Mouse (Mus musculus): ENCODE measurements around the gene Tmem253. TPM values are rescaled to one million over a fixed set of nuclear protein-coding genes. Genes with fewer than 3 reads are reported as not detected.
A peak's percentile ranks its signal among the peaks of the same experiment; 100 is the strongest.

Gene Tmem253
- total and polyA plus RNA-seq, 2 experiments from 2014 or later, result 0.51 TPM; not detected in 1

DNA sequence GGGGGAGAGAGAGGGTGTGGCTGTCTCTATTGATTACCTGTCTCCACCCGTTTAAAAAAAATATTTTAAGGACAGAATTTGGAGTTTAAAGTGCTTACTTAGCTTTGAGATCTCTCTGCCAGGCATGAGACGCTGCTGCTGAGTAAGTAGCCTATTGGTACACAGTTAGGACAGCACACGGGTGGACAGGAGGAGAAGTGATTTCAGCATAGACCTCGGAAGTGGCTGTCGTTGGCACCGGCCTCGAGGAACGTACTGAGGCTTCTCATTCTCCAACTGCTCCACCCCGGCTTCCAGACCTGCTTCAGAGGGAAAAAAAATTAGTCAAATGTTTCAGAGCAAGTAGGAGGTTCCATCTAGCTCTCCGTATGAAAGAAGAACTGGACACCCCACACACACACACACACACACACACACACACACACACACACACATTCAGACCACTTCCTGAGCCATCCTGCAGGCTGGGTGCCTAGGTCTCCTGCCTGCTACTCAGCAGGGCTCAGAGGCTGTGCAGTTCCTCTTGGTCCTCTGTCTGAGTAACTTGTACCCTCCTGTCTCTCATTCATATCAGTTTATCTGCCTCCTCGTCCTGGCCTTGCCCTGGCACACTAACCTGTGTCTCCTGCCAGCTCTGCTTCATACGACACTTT, 20.1 kb upstream of the Tmem253 start:
- no peaks in the 10 kb centered on the region for H3K4me1 ChIP-seq (ENCODE audit: insufficient read depth, low read length)
- H3K4me2 ChIP-seq (ENCODE audit: low read depth, low read length), result no peak overlapping the region
- no peak for TF ChIP-seq CTCF (IDR thresholded peaks at IDR 0.05; ENCODE audit: low read depth)
- no peak overlapping the region for H3K9ac ChIP-seq (replicated peaks; ENCODE audit: low read length)
- H3K4me3 ChIP-seq (ENCODE audit: low read length), result no peak overlapping the region
- ATAC-seq (no peak), DNase-seq (ENCODE audit: low spot score) (no peak)
- H3K27ac ChIP-seq, result no peak overlapping the region
- no peaks in the 10 kb centered on the region for H3K27me3 ChIP-seq (ENCODE audit: insufficient read depth, low read length)
- H3K9me3 ChIP-seq (ENCODE audit: low read length), result no peaks in the 10 kb centered on the region
- peaks cover 55% of the 10 kb centered on the region for H3K36me3 ChIP-seq (ENCODE audit: insufficient read depth, low read length)
- WGBS, result 79% methylated on average over 12 of the region's 12 CpGs

DNA sequence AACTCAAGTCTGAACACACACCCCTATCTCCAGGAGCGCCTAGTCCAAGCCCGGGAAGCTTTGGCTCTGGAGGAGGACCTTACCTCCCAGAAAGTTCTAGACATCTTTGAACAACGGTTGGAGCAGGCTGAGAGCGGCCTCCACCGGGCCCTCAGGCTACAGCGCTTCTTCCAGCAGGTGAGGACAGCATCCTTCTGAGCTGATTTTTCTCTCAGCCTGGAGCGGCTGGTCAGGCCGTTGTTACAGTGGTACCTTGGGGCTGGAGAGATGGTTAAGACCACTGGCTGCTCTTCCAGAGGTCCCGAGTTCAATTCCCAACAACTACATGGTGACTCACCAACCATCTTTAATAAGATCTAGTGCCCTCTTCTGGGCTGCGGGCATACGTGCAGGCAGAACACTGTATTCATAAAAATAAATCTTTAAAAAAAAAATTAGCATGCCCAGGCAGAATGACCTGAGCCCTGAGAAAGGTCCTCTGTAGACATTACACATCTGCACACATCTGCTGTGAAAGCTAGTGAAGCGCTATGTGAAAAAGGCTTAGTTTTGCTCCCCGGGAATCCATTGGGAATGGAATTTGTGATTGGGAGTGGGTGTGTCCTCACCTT, 19.1 kb upstream of the Tmem253 start:
- 84% methylated on average over 13 of the region's 13 CpGs for WGBS
- DNase-seq (ENCODE audit: low spot score) (peak; percentile 39), ATAC-seq (0 out of 2 replicates have a peak, but pooled peaks have one; percentile 3)
- no peaks in the 10 kb centered on the region for H3K4me1 ChIP-seq (ENCODE audit: insufficient read depth, low read length)
- H3K36me3 ChIP-seq (ENCODE audit: insufficient read depth, low read length), result peaks cover 52% of the 10 kb centered on the region
- no peak overlapping the region for H3K9ac ChIP-seq (replicated peaks; ENCODE audit: low read length)
- no peaks in the 10 kb centered on the region for H3K27me3 ChIP-seq (ENCODE audit: insufficient read depth, low read length)
- no peak overlapping the region for H3K4me3 ChIP-seq (ENCODE audit: low read length)
- H3K27ac ChIP-seq, result peak overlapping the region; percentile 41; the same call in 1 of the 2 replicates
- H3K9me3 ChIP-seq (ENCODE audit: low read length), result no peaks in the 10 kb centered on the region
- no peak overlapping the region for H3K4me2 ChIP-seq (ENCODE audit: low read depth, low read length)
- peak; percentile 47 for TF ChIP-seq CTCF (IDR thresholded peaks at IDR 0.05; ENCODE audit: low read depth)

- Histone ChIP-seq H3K27ac (peak overlapping the region; percentile 41; the same call in 1 of the 2 replicates), H3K4me3 (ENCODE audit: low read length) (no peak overlapping the region), H3K9me3 (ENCODE audit: low read length) (no peaks in the 10 kb centered on the region), H3K36me3 (ENCODE audit: insufficient read depth, low read length) (peaks cover 47% of the 10 kb centered on the region), H3K4me2 (ENCODE audit: low read depth, low read length) (no peak overlapping the region), H3K9ac (replicated peaks; ENCODE audit: low read length) (no peak overlapping the region), H3K27me3 (ENCODE audit: insufficient read depth, low read length) (no peaks in the 10 kb centered on the region), H3K4me1 (ENCODE audit: insufficient read depth, low read length) (no peaks in the 10 kb centered on the region)
- no peak for TF ChIP-seq CTCF (IDR thresholded peaks at IDR 0.05; ENCODE audit: low read depth)
- ATAC-seq, result peak; percentile 64
- DNase-seq (ENCODE audit: low spot score), result peak; percentile 70
- WGBS, result 34% methylated on average over 17 of the region's 17 CpGs
These were observed 18.6 kb upstream of the Tmem253 start for GRCm38 (mm10) chr14:51996866-51997265.

- no peaks in the 10 kb centered on the region for H3K4me1 ChIP-seq (ENCODE audit: insufficient read depth, low read length)
- H3K4me3 ChIP-seq (ENCODE audit: low read length), result no peak overlapping the region
- ATAC-seq (no peak), DNase-seq (ENCODE audit: low spot score) (no peak)
- H3K27ac ChIP-seq, result peak overlapping the region; percentile 41; the same call in 1 of the 2 replicates
- TF ChIP-seq CTCF (IDR thresholded peaks at IDR 0.05; ENCODE audit: low read depth), result no peak
- H3K36me3 ChIP-seq (ENCODE audit: insufficient read depth, low read length), result peaks cover 49% of the 10 kb centered on the region
- no peaks in the 10 kb centered on the region for H3K27me3 ChIP-seq (ENCODE audit: insufficient read depth, low read length)
- H3K9me3 ChIP-seq (ENCODE audit: low read length), result no peaks in the 10 kb centered on the region
- 93% methylated on average over 14 of the region's 14 CpGs for WGBS
- no peak overlapping the region for H3K9ac ChIP-seq (replicated peaks; ENCODE audit: low read length)
- H3K4me2 ChIP-seq (ENCODE audit: low read depth, low read length), result no peak overlapping the region
These were observed 18.0 kb upstream of the Tmem253 start for GRCm38 (mm10) chr14:51997483-51997882.

DNA sequence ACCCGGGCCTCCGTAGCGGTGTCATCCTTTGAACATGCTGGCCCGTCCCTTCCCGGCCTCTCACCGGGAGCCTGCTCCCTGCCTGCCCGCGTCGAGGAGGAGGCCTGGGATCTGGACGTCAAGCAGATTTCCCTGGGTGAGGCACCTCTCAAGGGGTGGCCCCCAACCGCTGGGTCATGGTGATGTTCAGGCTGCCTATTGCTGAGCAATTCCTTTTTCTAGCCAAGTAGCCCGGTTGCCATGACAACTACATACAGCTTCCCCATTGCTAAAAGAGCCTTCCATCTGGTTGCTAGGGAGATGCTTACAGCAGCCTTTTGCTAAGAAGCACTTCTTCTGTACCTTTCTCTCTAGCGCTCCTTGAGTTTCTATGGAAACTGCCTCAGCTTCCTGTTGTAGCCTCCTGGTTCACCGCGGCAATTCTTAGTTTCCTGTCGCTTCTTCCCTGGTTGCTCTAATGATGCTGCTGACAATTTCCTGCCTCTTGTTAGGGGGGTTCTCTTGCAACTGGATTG, 11.4 kb upstream of the Tmem253 start:
- H3K4me2 ChIP-seq (ENCODE audit: low read depth, low read length), result peak overlapping the region; percentile 38
- peak overlapping the region; percentile 81 for H3K27ac ChIP-seq
- H3K9ac ChIP-seq (replicated peaks; ENCODE audit: low read length), result 0 out of 2 replicates have a peak overlapping the region, but pooled peaks have one; percentile 4
- no peak overlapping the region for H3K4me3 ChIP-seq (ENCODE audit: low read length)
- 3% methylated on average over 16 of the region's 16 CpGs for WGBS
- DNase-seq (ENCODE audit: low spot score) (peak; percentile 95), ATAC-seq (peak; percentile 88)
- no peaks in the 10 kb centered on the region for H3K27me3 ChIP-seq (ENCODE audit: insufficient read depth, low read length)
- peaks cover 51% of the 10 kb centered on the region for H3K36me3 ChIP-seq (ENCODE audit: insufficient read depth, low read length)
- peaks cover 11% of the 10 kb centered on the region for H3K4me1 ChIP-seq (ENCODE audit: insufficient read depth, low read length)
- H3K9me3 ChIP-seq (ENCODE audit: low read length), result no peaks in the 10 kb centered on the region
- no peak for TF ChIP-seq CTCF (IDR thresholded peaks at IDR 0.05; ENCODE audit: low read depth)

GRCm38 (mm10) chr14:52005141-52005540, 10.3 kb upstream of the Tmem253 start:
- Histone ChIP-seq H3K9ac (replicated peaks; ENCODE audit: low read length) (0 out of 2 replicates have a peak overlapping the region, but pooled peaks have one; percentile 21), H3K9me3 (ENCODE audit: low read length) (no peaks in the 10 kb centered on the region), H3K4me2 (ENCODE audit: low read depth, low read length) (no peak overlapping the region), H3K4me3 (ENCODE audit: low read length) (no peak overlapping the region), H3K4me1 (ENCODE audit: insufficient read depth, low read length) (peaks cover 22% of the 10 kb centered on the region), H3K27ac (peak overlapping the region; percentile 81), H3K36me3 (ENCODE audit: insufficient read depth, low read length) (peaks cover 46% of the 10 kb centered on the region), H3K27me3 (ENCODE audit: insufficient read depth, low read length) (no peaks in the 10 kb centered on the region)
- WGBS, result 49% methylated on average over 7 of the region's 7 CpGs
- no peak for TF ChIP-seq CTCF (IDR thresholded peaks at IDR 0.05; ENCODE audit: low read depth)
- no peak for ATAC-seq
- DNase-seq (ENCODE audit: low spot score), result no peak

Data from hindbrain, postnatal 0 days (tissue).